Mouse (Mus musculus) spleen, postnatal 0 days (tissue): ENCODE data around the gene Megf9. TPM values are rescaled to one million over a fixed set of nuclear protein-coding genes. Genes with fewer than 3 reads are reported as not detected.

Experiments used
- polyA plus RNA-seq: library from polyadenylated mRNA; unstranded; fragments of >200 nt; fragmentation: Nextera tagmentation; extraction: Ambion mirVana; gene quantifications from 2 replicates; pipeline ENCODE4 v1.2.1, GENCODE M21; 2015

The Megf9 gene
- polyA plus RNA-seq = 5.4 and 7.0 TPM in 2 replicates

GRCm38 (mm10) chr4:70534891-70535269 is at the start of gene Megf9:
Megf9 (minus strand) TSS chr4:70534995.

GRCm38 (mm10) chr4:70409994-70410721 is 124.6 kb downstream of the Megf9 start, which contains the start of gene Cdk5rap2:
Cdk5rap2 (minus strand) TSS chr4:70410443.

Other genes starting within 250 kb of the Megf9 start
- gene Cdk5rap2, start 124.6 kb downstream of the Megf9 start, polyA plus RNA-seq = 7.8 and 8.6 TPM in 2 replicates